Mouse (Mus musculus): Measurements from ENCODE around the gene Mvk.

- TF ChIP-seq GATA1 (IDR thresholded peaks at IDR 0.05; ENCODE audit: low read length) (no peak), TAL1 (IDR thresholded peaks at IDR 0.05; ENCODE audit: low read length) (no peak)
Measured at GRCm38 (mm10) chr5:114410429-114410828, 33.6 kb upstream of the Mvk start.

Measured in erythroblast, embryonic 14.5 days (primary cell).